Mouse (Mus musculus) bone marrow macrophage, adult 2 months (primary cell): ENCODE measurements around the gene Tnfsf18.

Experiments used
- CTCF ChIP-seq: IDR thresholded peaks from 2 replicates; pipeline ENCODE4 v1.5.1; 2012; ENCODE audit warnings: low read depth, mild to moderate bottlenecking, low read length, moderate library complexity
- POLR2A ChIP-seq: IDR thresholded peaks from 2 replicates; pipeline ENCODE4 v1.6.1; 2012; ENCODE audit warnings: mild to moderate bottlenecking, low read depth, low read length, borderline replicate concordance

DNA sequence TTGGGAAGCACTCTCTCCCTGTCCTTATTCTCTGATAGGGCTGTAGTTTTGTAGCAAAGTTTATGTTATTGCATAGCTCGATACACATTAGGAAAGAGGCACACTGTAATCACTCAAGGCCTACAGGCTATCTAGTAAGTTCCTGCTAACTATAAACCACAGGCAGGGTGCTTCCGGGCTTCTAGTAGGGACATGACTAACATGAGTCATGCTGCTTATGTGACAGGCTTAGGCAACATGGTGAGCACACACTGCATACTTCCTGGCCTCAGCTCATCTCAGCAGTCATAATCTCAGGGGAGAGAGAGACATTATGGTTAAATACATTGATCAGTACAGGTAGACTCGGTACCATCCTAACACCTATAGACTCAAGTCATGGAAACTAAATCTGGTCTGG, 12.2 kb upstream of the Tnfsf18 start:
- TF ChIP-seq CTCF (no peak), POLR2A (no peak)
